Mouse (Mus musculus) MEL (cell line): Measurements from ENCODE around the gene Rit1. TPM values are rescaled to one million over a fixed set of nuclear protein-coding genes. Genes with fewer than 3 reads are reported as not detected.
A peak's percentile ranks its signal among the peaks of the same experiment; 100 is the strongest.
"Not testable (repeated sequence)": the region's sequence is repeated elsewhere in the genome, so short reads cannot be mapped to it uniquely, and the experiment has no call there.

Source experiments
- DNase-seq: peaks from one replicate; pipeline ENCODE4 v3.0.0; 2011; ENCODE audit warnings: low read depth, low spot score
- H3K27ac ChIP-seq: 2 replicates; pipeline ENCODE4 v1.5.1; 2012; ENCODE audit warnings: low read depth, mild to moderate bottlenecking, control low read depth, low read length, moderate library complexity; ENCODE audit not compliant: control insufficient read depth
- H3K27me3 ChIP-seq, 2 experiments: fragments of 150-350 bp in 1 of 2; sonication (generic) in 1 of 2; 2 replicates each; pipeline ENCODE4 v1.6.1; 2012; ENCODE audit warnings: low read length in 2 of 2, mild to moderate bottlenecking in 2 of 2, improper control_type of control experiment in 1 of 2, moderate library complexity in 1 of 2; ENCODE audit not compliant: insufficient read depth in 2 of 2, control insufficient read depth in 1 of 2
- H3K36me3 ChIP-seq, 2 experiments: 2 replicates each; pipeline ENCODE4 v1.6.1; 2012 to 2014; ENCODE audit warnings: low read length in 2 of 2, improper control_type of control experiment in 1 of 2, inconsistent platforms in 1 of 2, mild to moderate bottlenecking in 1 of 2; ENCODE audit not compliant: insufficient read depth in 2 of 2, control insufficient read depth in 1 of 2
- H3K4me1 ChIP-seq, 2 experiments: fragments of 150-350 bp in 1 of 2; sonication (generic) in 1 of 2; 2 replicates each; pipeline ENCODE4 v1.6.1; 2012; ENCODE audit warnings: low read length in 2 of 2, improper control_type of control experiment in 1 of 2, mild to moderate bottlenecking in 1 of 2; ENCODE audit not compliant: insufficient read depth in 2 of 2, control insufficient read depth in 1 of 2
- H3K4me3 ChIP-seq, 2 experiments: fragments of 150-350 bp in 1 of 2; sonication (generic) in 1 of 2; 2 replicates each; pipeline ENCODE4 v1.5.1; 2012; ENCODE audit warnings: low read depth in 2 of 2, low read length in 2 of 2, mild to moderate bottlenecking in 2 of 2, moderate library complexity in 2 of 2, control low read depth in 1 of 2, improper control_type of control experiment in 1 of 2; ENCODE audit not compliant: control insufficient read depth in 1 of 2, insufficient read depth in 1 of 2
- H3K79me2 ChIP-seq: 2 replicates; pipeline ENCODE4 v1.6.1; 2012; ENCODE audit warnings: mild to moderate bottlenecking, low read length, moderate library complexity; ENCODE audit not compliant: control insufficient read depth, poor library complexity, insufficient read depth
- H3K9ac ChIP-seq: 2 replicates; pipeline ENCODE4 v1.6.1; 2012; ENCODE audit warnings: low read depth, mild to moderate bottlenecking, control low read depth, low read length, moderate library complexity; ENCODE audit not compliant: control insufficient read depth, poor library complexity, severe bottlenecking
- H3K9me3 ChIP-seq: fragments of 150-350 bp; sonication (generic); replicated peaks from 2 replicates; pipeline ENCODE4 v1.6.1; 2012; ENCODE audit warnings: mild to moderate bottlenecking, low read length, improper control_type of control experiment, moderate library complexity; ENCODE audit not compliant: insufficient read depth
- CTCF ChIP-seq, 3 experiments: IDR thresholded peaks in 2 of 3; conservative IDR thresholded peaks in 1 of 3; 2 replicates each; pipeline ENCODE4 v1.5.1; 2011 to 2012; ENCODE audit warnings: low read length in 3 of 3, low read depth in 2 of 3, mild to moderate bottlenecking in 2 of 3, improper control_type of control experiment in 1 of 3, inconsistent platforms in 1 of 3, mixed read lengths in 1 of 3, moderate library complexity in 1 of 3; ENCODE audit not compliant: control insufficient read depth in 1 of 3, insufficient read depth in 1 of 3, poor library complexity in 1 of 3, severe bottlenecking in 1 of 3
- ETS1 ChIP-seq: IDR thresholded peaks from 2 replicates; pipeline ENCODE4 v1.6.1; 2012; ENCODE audit warnings: low read depth, mild to moderate bottlenecking, inconsistent platforms, low read length, improper control_type of control experiment, moderate library complexity
- JUND ChIP-seq: IDR thresholded peaks from 2 replicates; pipeline ENCODE4 v1.6.1; 2011; ENCODE audit warnings: low read depth, mild to moderate bottlenecking, improper control_type of control experiment, low read length
- MAFK ChIP-seq: IDR thresholded peaks from 2 replicates; pipeline ENCODE4 v1.6.1; 2011; ENCODE audit warnings: low read depth, mild to moderate bottlenecking, low read length, improper control_type of control experiment, borderline replicate concordance
- MAX ChIP-seq: IDR thresholded peaks from 2 replicates; pipeline ENCODE4 v1.6.1; 2011; ENCODE audit warnings: low read length, improper control_type of control experiment
- MXI1 ChIP-seq: IDR thresholded peaks from 2 replicates; pipeline ENCODE4 v1.6.1; 2011; ENCODE audit warnings: mild to moderate bottlenecking, low read depth, low read length, improper control_type of control experiment
- NELFE ChIP-seq: IDR thresholded peaks from 2 replicates; pipeline ENCODE4 v1.6.1; 2011; ENCODE audit warnings: low read depth, low read length, improper control_type of control experiment
- RAD21 ChIP-seq: IDR thresholded peaks from 2 replicates; pipeline ENCODE4 v1.6.1; 2011; ENCODE audit warnings: mild to moderate bottlenecking, low read depth, low read length, improper control_type of control experiment
- SMC3 ChIP-seq: IDR thresholded peaks from 2 replicates; pipeline ENCODE4 v1.6.1; 2011; ENCODE audit warnings: low read depth, low read length, improper control_type of control experiment
- TBP ChIP-seq: IDR thresholded peaks from 2 replicates; pipeline ENCODE4 v1.8.0; 2011; ENCODE audit warnings: low read depth, low read length, improper control_type of control experiment
- ZNF384 ChIP-seq: IDR thresholded peaks from 2 replicates; pipeline ENCODE4 v1.6.1; 2012; ENCODE audit warnings: low read depth, mild to moderate bottlenecking, inconsistent platforms, low read length, improper control_type of control experiment
- polyA plus RNA-seq, 2 experiments: library from polyadenylated mRNA; stranded (reverse) in 1 of 2; unstranded in 1 of 2; fragments of >175 nt in 1 of 2; fragments of >200 nt in 1 of 2; gene quantifications; 2 replicates each; pipeline versions ENCODE4 v1.2.1 to v1.2.4; 2012; ENCODE audit warnings: low replicate concordance in 2 of 2, low read depth in 1 of 2; ENCODE audit not compliant: insufficient read length in 2 of 2, insufficient read depth in 1 of 2, missing spikeins in 1 of 2
- total RNA-seq: library from RNA; depleted of rRNA; stranded (reverse); fragments of 300-350 nt; gene quantifications from 2 replicates; pipeline ENCODE4 v1.2.3, GENCODE M21; 2012

The Rit1 gene
- total and polyA plus RNA-seq, 3 experiments, result 28.7 to 34.1 TPM; not detected in 1

GRCm38 (mm10) chr3:88762401-88762831, 45.8 kb downstream of the Rit1 start:
- DNase-seq, result no peak
- Histone ChIP-seq H3K9ac (no peak overlapping the region), H3K4me3 (no peak overlapping the region), H3K36me3 (peaks cover 0 to 13% of the 10 kb centered on the region in 2 experiments; a peak in 2 of 4 replicates), H3K27ac (no peak overlapping the region), H3K4me1 (peaks cover 8 to 14% of the 10 kb centered on the region in 2 experiments; a peak in 3 of 4 replicates), H3K79me2 (no peaks in the 10 kb centered on the region), H3K9me3 (no peaks in the 10 kb centered on the region), H3K27me3 (no peaks in the 10 kb centered on the region; a peak in 1 of 4 replicates)
- TF ChIP-seq MAFK (no peak), JUND (no peak), MXI1 (no peak), SMC3 (0 out of 2 replicates have a peak, but pooled peaks have one; percentile 8), RAD21 (peak; percentile 28), ZNF384 (no peak), CTCF (IDR thresholded peaks at IDR 0.05 in 2 of 3, conservative IDR thresholded peaks at IDR 0.05 in 1 of 3; ENCODE audit: control insufficient read depth in 1 of 3, insufficient read depth in 1 of 3, low read depth in 2 of 3, low read length in 3 of 3, poor library complexity in 1 of 3, severe bottlenecking in 1 of 3) (peak in 2 of 3 experiments; percentile 17 to 31; a peak in 2 of 6 replicates)

- 0 out of 2 replicates have a peak, but pooled peaks have one; percentile 21 for TF ChIP-seq MAX
- 0 out of 2 replicates have a peak, but pooled peaks have one; percentile 7 for TF ChIP-seq ETS1
- TF ChIP-seq TBP, result 0 out of 2 replicates have a peak, but pooled peaks have one; percentile 21
- peak; percentile 44; the same call in 1 of the 2 replicates for TF ChIP-seq NELFE
- H3K79me2 ChIP-seq, H3K9me3 ChIP-seq, H3K27me3 ChIP-seq, H3K36me3 ChIP-seq, H3K4me1 ChIP-seq: not testable (repeated sequence)
- DNase-seq, result peak; percentile 79
- Histone ChIP-seq H3K27ac (peak overlapping the region; percentile 40), H3K9ac (peak overlapping the region; percentile 32), H3K4me3 (peak overlapping the region; percentile 42 to 68)
These were observed 54.7 kb downstream of the Rit1 start for GRCm38 (mm10) chr3:88771189-88771940.

- not testable (repeated sequence) for H3K36me3 ChIP-seq, H3K9ac ChIP-seq, DNase-seq, H3K27ac ChIP-seq, H3K9me3 ChIP-seq, H3K4me1 ChIP-seq, H3K79me2 ChIP-seq, H3K27me3 ChIP-seq
- peak overlapping the region in 1 of 2 experiments; percentile 68; a peak in 2 of 4 replicates for H3K4me3 ChIP-seq
These were observed 55.3 kb downstream of the Rit1 start for GRCm38 (mm10) chr3:88771941-88772280.
